Mouse (Mus musculus) myocyte (in vitro differentiated cells): ENCODE data around the gene Tnks2.

Experiments
- CEBPB ChIP-seq: IDR thresholded peaks from 2 replicates; pipeline ENCODE4 v1.6.1; 2011; ENCODE audit warnings: mild to moderate bottlenecking, moderate library complexity; ENCODE audit not compliant: poor library complexity, insufficient read depth, severe bottlenecking
- E2F4 ChIP-seq: IDR thresholded peaks from one replicate; pipeline ENCODE4 v1.6.1; 2011; ENCODE audit warnings: mild to moderate bottlenecking, control low read depth, moderate library complexity; ENCODE audit not compliant: insufficient read depth
- MAX ChIP-seq: IDR thresholded peaks from one replicate; pipeline ENCODE4 v1.6.1; 2011; ENCODE audit warnings: low read depth, mild to moderate bottlenecking, control low read depth
- MYOD1 ChIP-seq, 3 experiments: IDR thresholded peaks; one replicate each; pipeline ENCODE4 v1.6.1; 2011; ENCODE audit warnings: control low read depth in 2 of 3, low read depth in 2 of 3, mild to moderate bottlenecking in 2 of 3, moderate library complexity in 1 of 3; ENCODE audit not compliant: insufficient read length in 2 of 3, control insufficient read depth in 1 of 3
- MYOG ChIP-seq, 3 experiments: IDR thresholded peaks; one replicate each; pipeline ENCODE4 v1.6.1; 2011; ENCODE audit warnings: control low read depth in 2 of 3, low read depth in 2 of 3, mild to moderate bottlenecking in 2 of 3; ENCODE audit not compliant: insufficient read length in 2 of 3, control insufficient read depth in 1 of 3, insufficient read depth in 1 of 3
- POLR2A ChIP-seq: IDR thresholded peaks from one replicate; pipeline ENCODE4 v1.6.1; 2011; ENCODE audit warnings: low read depth, mild to moderate bottlenecking, control low read depth, moderate library complexity; ENCODE audit not compliant: insufficient read length
- POLR2AphosphoS2 ChIP-seq: IDR thresholded peaks from one replicate; pipeline ENCODE4 v1.6.1; 2011; ENCODE audit warnings: low read depth, control low read depth; ENCODE audit not compliant: insufficient read length
- REST ChIP-seq: IDR thresholded peaks from one replicate; pipeline ENCODE4 v1.6.1; 2011; ENCODE audit warnings: mild to moderate bottlenecking, control low read depth, moderate library complexity; ENCODE audit not compliant: insufficient read depth, insufficient read length
- SRF ChIP-seq: IDR thresholded peaks from one replicate; pipeline ENCODE4 v1.6.1; 2011; ENCODE audit warnings: low read depth; ENCODE audit not compliant: control insufficient read depth, insufficient read length
- TCF12 ChIP-seq: IDR thresholded peaks from one replicate; pipeline ENCODE4 v1.6.1; 2011; ENCODE audit warnings: mild to moderate bottlenecking, control low read depth; ENCODE audit not compliant: poor library complexity, insufficient read depth, severe bottlenecking
- TCF3 ChIP-seq: IDR thresholded peaks from one replicate; pipeline ENCODE4 v1.6.1; 2011; ENCODE audit warnings: low read depth, control low read depth; ENCODE audit not compliant: insufficient read length
- USF1 ChIP-seq: IDR thresholded peaks from one replicate; pipeline ENCODE4 v1.6.1; 2011; ENCODE audit warnings: low read depth, mild to moderate bottlenecking, control low read depth, moderate library complexity

DNA sequence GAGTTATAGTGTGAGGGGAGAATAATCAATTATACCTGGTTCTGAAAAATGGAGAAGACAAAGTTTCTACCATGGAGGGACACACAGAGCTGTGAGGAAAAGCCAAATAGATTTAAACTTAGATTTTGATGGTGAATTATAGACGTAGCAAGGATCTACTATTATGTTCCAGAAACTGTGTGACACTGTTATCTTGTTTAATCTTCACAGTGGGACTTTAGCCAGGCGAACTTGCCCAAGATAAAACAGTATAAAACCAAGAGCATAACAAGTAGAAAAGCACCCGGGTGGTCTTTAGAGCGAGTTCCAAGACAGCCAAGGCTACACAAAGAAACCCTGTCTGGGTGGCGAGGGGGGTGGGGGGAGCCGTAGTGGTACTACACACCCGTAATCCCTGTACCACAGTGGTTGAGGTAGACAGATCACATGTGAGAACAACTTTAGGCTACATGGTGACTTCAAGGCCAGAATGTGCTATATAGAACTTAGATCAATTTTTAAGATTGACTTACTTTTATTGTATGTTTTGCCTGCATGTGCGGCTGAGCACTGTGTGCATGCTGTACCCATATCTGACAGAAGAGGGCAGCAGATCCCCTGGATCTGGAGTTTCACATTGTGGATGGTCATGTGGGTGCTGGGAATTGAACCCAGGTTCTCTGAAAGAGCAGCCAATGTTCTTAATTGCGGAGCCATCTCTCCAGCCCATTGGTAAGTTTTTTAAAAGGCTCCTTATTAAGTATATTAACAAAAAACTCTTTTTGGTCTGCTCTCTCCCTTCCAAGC is 32.0 kb upstream of the Tnks2 start:
- TF ChIP-seq POLR2A: no peak
- no peak for TF ChIP-seq MYOD1 (IDR thresholded peaks at IDR 0.05; ENCODE audit: control insufficient read depth in 1 of 3, insufficient read length in 2 of 3, low read depth in 2 of 3)
- no peak for TF ChIP-seq MYOG (IDR thresholded peaks at IDR 0.05; ENCODE audit: control insufficient read depth in 1 of 3, insufficient read depth in 1 of 3, insufficient read length in 2 of 3, low read depth in 2 of 3)
- TF ChIP-seq E2F4: no peak
- no peak for TF ChIP-seq MAX
- TF ChIP-seq POLR2AphosphoS2: no peak
- no peak for TF ChIP-seq REST
- no peak for TF ChIP-seq USF1
- no peak for TF ChIP-seq CEBPB
- no peak for TF ChIP-seq SRF
- TF ChIP-seq TCF12: no peak
- TF ChIP-seq TCF3: no peak
